Mouse (Mus musculus) heart, postnatal 10 days (tissue): ENCODE results near the gene Ttl. TPM values are rescaled to one million over a fixed set of nuclear protein-coding genes. Genes with fewer than 3 reads are reported as not detected.

Experiments
- total RNA-seq, 2 experiments: library from RNA; stranded (reverse); gene quantifications; 2 replicates each; pipeline ENCODE4 v1.2.3; 2021

The Ttl gene
- total RNA-seq, 2 experiments from 2014 or later = 18.1 to 20.2 TPM

Other genes with a start within 250 kb of the Ttl start
- 10 to 100 TPM; 24.0 to 25.5 TPM for gene Tmem87b, start 247.8 kb upstream of the Ttl start, total RNA-seq
- gene Fbln7, start 203.0 kb upstream of the Ttl start, total RNA-seq = 1 to 10 TPM in 1 of 2 experiments, under 1 TPM in 1; 0.82 to 1.1 TPM
- 1 to 10 TPM; 3.2 to 3.5 TPM for gene Zc3h8, start 121.9 kb upstream of the Ttl start, total RNA-seq
- 1 to 10 TPM; 3.8 to 5.1 TPM for gene Zc3h6, start 98.5 kb upstream of the Ttl start, total RNA-seq
- gene Gm10762, start 98.2 kb upstream of the Ttl start, total RNA-seq = 10 to 100 TPM; 14.7 to 16.3 TPM
- not detected for gene Vinac1, start 17.8 kb upstream of the Ttl start, total RNA-seq
- gene Polr1b, start 35.1 kb downstream of the Ttl start, total RNA-seq = 10 to 100 TPM; 10.4 to 14.1 TPM
- gene Chchd5, start 63.8 kb downstream of the Ttl start, total RNA-seq = 10 to 100 TPM; 11.6 to 13.9 TPM
- gene Slc20a1, start 132.8 kb downstream of the Ttl start, total RNA-seq = 10 to 100 TPM; 15.3 to 18.8 TPM
- 10 to 100 TPM; 11.8 to 13.4 TPM for gene Ckap2l, start 231.3 kb downstream of the Ttl start, total RNA-seq
- under 1 TPM in 1 of 2 experiments, not detected in 1; 0.12 TPM for gene Il1a, start 244.0 kb downstream of the Ttl start, total RNA-seq